Mouse (Mus musculus) activated CD4-positive, CD25-positive, alpha-beta regulatory T cell (primary cell): Measurements from ENCODE around the gene Olfr1436. TPM values are rescaled to one million over a fixed set of nuclear protein-coding genes. Genes with fewer than 3 reads are reported as not detected.

Experiments
- polyA plus RNA-seq, 2 experiments: library from polyadenylated mRNA; unstranded; fragments of 100-300 nt; shearing (Covaris generic); gene quantifications; one replicate each; pipeline ENCODE4 v1.2.1; 2017

Olfr1436 gene
- not detected for polyA plus RNA-seq

GRCm38 (mm10) chr19:12299030-12299429 lies at the start of gene Olfr1436:
Gene Olfr1436, minus strand, starts transcription at chr19:12299130.

GRCm38 (mm10) chr19:12335810-12336209 lies 36.9 kb upstream of the Olfr1436 start, which contains the start of gene Olfr1438-ps1:
Gene Olfr1438-ps1, minus strand, starts transcription at chr19:12335910.

GRCm38 (mm10) chr19:12325001-12325400 lies 26.1 kb upstream of the Olfr1436 start, which contains the start of gene Olfr1437:
Gene Olfr1437, minus strand, starts transcription at chr19:12325101.

GRCm38 (mm10) chr19:12279554-12279953 lies 19.4 kb downstream of the Olfr1436 start, which contains the start of gene Olfr1434:
Gene Olfr1434, plus strand, starts transcription at chr19:12279854.

GRCm38 (mm10) chr19:12260732-12261131 lies 38.2 kb downstream of the Olfr1436 start, which contains the start of gene Olfr235:
Gene Olfr235, plus strand, starts transcription at chr19:12261032.

Other genes with a start within 250 kb of the Olfr1436 start
- under 1 TPM; 0.10 to 0.20 TPM for gene Olfr1424, start 236.4 kb downstream of the Olfr1436 start, polyA plus RNA-seq
- under 1 TPM in 1 of 2 experiments, not detected in 1; 0.09 TPM for gene Olfr1425, start 221.4 kb downstream of the Olfr1436 start, polyA plus RNA-seq
- gene Olfr1426, start 207.1 kb downstream of the Olfr1436 start, polyA plus RNA-seq: not detected
- not detected for gene Olfr1427, start 195.8 kb downstream of the Olfr1436 start, polyA plus RNA-seq
- gene Olfr1428, start 183.2 kb downstream of the Olfr1436 start, polyA plus RNA-seq: not detected
- under 1 TPM in 1 of 2 experiments, not detected in 1; 0.23 TPM for gene Olfr76, start 175.9 kb downstream of the Olfr1436 start, polyA plus RNA-seq
- gene Olfr1555-ps1, start 129.0 kb downstream of the Olfr1436 start, polyA plus RNA-seq: under 1 TPM; 0.17 to 0.20 TPM
- gene Olfr1431, start 98.5 kb downstream of the Olfr1436 start, polyA plus RNA-seq: not detected
- under 1 TPM in 1 of 2 experiments, not detected in 1; 0.12 TPM for gene Olfr1432, start 66.5 kb downstream of the Olfr1436 start, polyA plus RNA-seq
- gene Olfr262, start 57.5 kb downstream of the Olfr1436 start, polyA plus RNA-seq: under 1 TPM in 1 of 2 experiments, not detected in 1; 0.49 TPM
- gene Olfr235, start 38.1 kb downstream of the Olfr1436 start, polyA plus RNA-seq: not detected
- not detected for gene Olfr1434, start 19.3 kb downstream of the Olfr1436 start, polyA plus RNA-seq
- under 1 TPM in 1 of 2 experiments, not detected in 1; 0.98 TPM for gene Olfr1437, start 26.0 kb upstream of the Olfr1436 start, polyA plus RNA-seq
- gene Olfr1438-ps1, start 36.8 kb upstream of the Olfr1436 start, polyA plus RNA-seq: under 1 TPM in 1 of 2 experiments, not detected in 1; 0.04 TPM
- gene Olfr1440, start 88.1 kb upstream of the Olfr1436 start, polyA plus RNA-seq: under 1 TPM in 1 of 2 experiments, not detected in 1; 0.04 TPM
- gene Olfr1441, start 118.3 kb upstream of the Olfr1436 start, polyA plus RNA-seq: not detected
- gene Pfpl, start 128.8 kb upstream of the Olfr1436 start, polyA plus RNA-seq: under 1 TPM in 1 of 2 experiments, not detected in 1; 0.10 TPM
- 1 to 10 TPM in 1 of 2 experiments, under 1 TPM in 1; 0.88 to 2.5 TPM for gene Mpeg1, start 161.6 kb upstream of the Olfr1436 start, polyA plus RNA-seq
- gene Dtx4, start 202.3 kb upstream of the Olfr1436 start, polyA plus RNA-seq: 1 to 10 TPM in 1 of 2 experiments, under 1 TPM in 1; 0.88 to 1.6 TPM
- gene Fam111a, start 246.6 kb upstream of the Olfr1436 start, polyA plus RNA-seq: 10 to 100 TPM; 26.4 to 53.7 TPM